Comparison of ENCODE assay signal across 7 mouse cellular contexts in genomic region chrX:10650881-10651280, GRCm38 (mm10).
DNase-seq lines count a peak whose midpoint lies in the region; ATAC-seq and TF ChIP-seq lines count a peak whose summit lies in the region.

No protein-coding gene starts in this region.

- no peaks in the 10 kb centered on the region for H3K36me3 ChIP-seq in hindbrain, postnatal 0 days (ENCODE audit: insufficient read depth, low read length)
- H3K36me3 ChIP-seq in hindbrain, embryonic 12.5 days: no peaks in the 10 kb centered on the region
- no peaks in the 10 kb centered on the region for H3K36me3 ChIP-seq in midbrain, postnatal 0 days (ENCODE audit: insufficient read depth, low read length)
- H3K36me3 ChIP-seq in midbrain, embryonic 15.5 days (replicated peaks): no peaks in the 10 kb centered on the region

- H3K9me3 ChIP-seq in hindbrain, postnatal 0 days (ENCODE audit: low read length): no peaks in the 10 kb centered on the region
- no peaks in the 10 kb centered on the region for H3K9me3 ChIP-seq in hindbrain, embryonic 12.5 days (replicated peaks)
- H3K9me3 ChIP-seq in midbrain, postnatal 0 days (ENCODE audit: low read length): no peaks in the 10 kb centered on the region
- H3K9me3 ChIP-seq in midbrain, embryonic 15.5 days: no peaks in the 10 kb centered on the region

- DNase-seq in hindbrain, postnatal 0 days (ENCODE audit: low spot score): peak; percentile 66
- peak; percentile 51 for DNase-seq in midbrain, postnatal 0 days (ENCODE audit: low spot score)
- peak; percentile 32 for DNase-seq in embryo, embryonic 10 days (ENCODE audit: low spot score)
- DNase-seq in urinary bladder, postnatal 14 days (ENCODE audit: low spot score): no peak

- H3K9ac ChIP-seq in hindbrain, postnatal 0 days (replicated peaks; ENCODE audit: low read length): no peak overlapping the region
- no peak overlapping the region for H3K9ac ChIP-seq in hindbrain, embryonic 12.5 days
- H3K9ac ChIP-seq in midbrain, postnatal 0 days (replicated peaks; ENCODE audit: low read length, poor library complexity, severe bottlenecking): no peak overlapping the region
- no peak overlapping the region for H3K9ac ChIP-seq in midbrain, embryonic 15.5 days

- H3K27ac ChIP-seq in hindbrain, postnatal 0 days: no peak overlapping the region
- no peak overlapping the region for H3K27ac ChIP-seq in hindbrain, embryonic 12.5 days
- no peak overlapping the region for H3K27ac ChIP-seq in midbrain, postnatal 0 days (ENCODE audit: low read depth, low read length)
- no peak overlapping the region for H3K27ac ChIP-seq in midbrain, embryonic 15.5 days

- no peak overlapping the region for H3K4me3 ChIP-seq in hindbrain, postnatal 0 days (ENCODE audit: low read length)
- no peak overlapping the region for H3K4me3 ChIP-seq in hindbrain, embryonic 12.5 days
- no peak overlapping the region for H3K4me3 ChIP-seq in midbrain, postnatal 0 days (ENCODE audit: low read depth, low read length)
- no peak overlapping the region for H3K4me3 ChIP-seq in midbrain, embryonic 15.5 days

- H3K27me3 ChIP-seq in hindbrain, postnatal 0 days (ENCODE audit: insufficient read depth, low read length): no peaks in the 10 kb centered on the region
- H3K27me3 ChIP-seq in hindbrain, embryonic 12.5 days: no peaks in the 10 kb centered on the region
- no peaks in the 10 kb centered on the region for H3K27me3 ChIP-seq in midbrain, postnatal 0 days (ENCODE audit: insufficient read depth, low read length)
- H3K27me3 ChIP-seq in midbrain, embryonic 15.5 days (replicated peaks): no peaks in the 10 kb centered on the region

- WGBS in hindbrain, postnatal 0 days: 17% methylated on average over 4 of the region's 4 CpGs
- WGBS in hindbrain, embryonic 12.5 days: 28% methylated on average over 4 of the region's 4 CpGs
- WGBS in midbrain, postnatal 0 days: 23% methylated on average over 4 of the region's 4 CpGs
- WGBS in midbrain, embryonic 15.5 days: 29% methylated on average over 4 of the region's 4 CpGs

- H3K4me1 ChIP-seq in hindbrain, postnatal 0 days (ENCODE audit: insufficient read depth, low read length): no peaks in the 10 kb centered on the region
- 0 out of 2 replicates have a peak, but pooled peaks cover 5% of the 10 kb centered on the region for H3K4me1 ChIP-seq in hindbrain, embryonic 12.5 days
- H3K4me1 ChIP-seq in midbrain, postnatal 0 days (ENCODE audit: insufficient read depth, low read length): no peaks in the 10 kb centered on the region
- H3K4me1 ChIP-seq in midbrain, embryonic 15.5 days: no peaks in the 10 kb centered on the region

- TF ChIP-seq CTCF in hindbrain, postnatal 0 days (IDR thresholded peaks at IDR 0.05; ENCODE audit: low read depth): peak; percentile 68
- peak; percentile 79 for TF ChIP-seq CTCF in midbrain, postnatal 0 days (IDR thresholded peaks at IDR 0.05)

- ATAC-seq in hindbrain, postnatal 0 days: no peak
- no peak for ATAC-seq in hindbrain, embryonic 12.5 days (ENCODE audit: low FRiP score)
- no peak for ATAC-seq in midbrain, postnatal 0 days (ENCODE audit: low FRiP score)
- no peak for ATAC-seq in midbrain, embryonic 15.5 days (replicated peaks)
- ATAC-seq in activated CD4-positive, CD25-positive, alpha-beta regulatory T cell, adult 4 months: no peak

- H3K4me2 ChIP-seq in hindbrain, postnatal 0 days (ENCODE audit: low read depth, low read length): no peak overlapping the region
- no peak overlapping the region for H3K4me2 ChIP-seq in hindbrain, embryonic 12.5 days (replicated peaks)
- no peak overlapping the region for H3K4me2 ChIP-seq in midbrain, postnatal 0 days (ENCODE audit: low read depth, low read length, poor library complexity, severe bottlenecking)
- H3K4me2 ChIP-seq in midbrain, embryonic 15.5 days: no peak overlapping the region
